Mouse (Mus musculus) embryonic fibroblast, embryonic 13.5 days (primary cell): Measurements from ENCODE around the gene Pard3b.

Experiments used
- CTCF ChIP-seq: IDR thresholded peaks from 2 replicates; pipeline ENCODE4 v1.5.1; 2011; ENCODE audit warnings: mild to moderate bottlenecking, control low read depth, low read length, moderate library complexity, borderline replicate concordance; ENCODE audit not compliant: insufficient read depth
- POLR2A ChIP-seq: IDR thresholded peaks from 2 replicates; pipeline ENCODE4 v1.6.1; 2011; ENCODE audit warnings: low read depth, mild to moderate bottlenecking, control low read depth, low read length, moderate library complexity

- TF ChIP-seq POLR2A: no peak
- TF ChIP-seq CTCF: no peak
Observed at GRCm38 (mm10) chr1:62416627-62417374, 778.2 kb downstream of the Pard3b start.
